ENCODE assay signal across 10 mouse cellular contexts in the genomic region with DNA sequence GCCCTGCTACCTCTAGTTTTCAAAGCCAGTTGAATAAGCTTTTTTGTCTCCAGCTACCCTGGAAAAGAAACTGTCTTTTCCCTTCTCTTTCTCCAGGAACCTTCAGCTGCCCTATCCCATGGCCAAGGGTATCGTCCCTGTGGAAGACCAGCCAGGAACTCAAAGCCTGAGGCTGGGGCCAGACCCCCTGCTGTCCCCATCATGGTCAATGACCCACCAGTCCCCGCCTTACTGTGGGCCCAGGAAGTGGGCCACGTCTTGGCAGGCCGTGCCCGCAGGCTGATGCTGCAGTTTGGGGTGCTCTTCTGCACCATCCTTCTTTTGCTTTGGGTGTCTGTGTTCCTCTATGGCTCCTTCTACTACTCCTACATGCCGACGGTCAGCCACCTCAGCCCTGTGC. TPM values are rescaled to one million over a fixed set of nuclear protein-coding genes. Genes with fewer than 3 reads are reported as not detected.
DNase-seq lines count a peak whose midpoint lies in the region; ATAC-seq and TF ChIP-seq lines count a peak whose summit lies in the region.
"Had no signal": no experiment of that assay in that cellular context is flagged by ENCODE, and none has a peak within 500 bp of the region (broad histone marks: within the 10 kb centered on the region; RNA-seq: fewer than 3 reads in every experiment).

No protein-coding gene starts in this region.

- DNase-seq in heart, postnatal 36 days: no peak
- no peak for DNase-seq in MEL (ENCODE audit: low read depth, low spot score)
- no peak for DNase-seq in urinary bladder, postnatal 4 days (ENCODE audit: low spot score in 2 of 2)
- DNase-seq in frontal cortex, postnatal 25 days (ENCODE audit: low spot score in 2 of 2): no peak
- DNase-seq in urinary bladder, postnatal 25 days (ENCODE audit: low spot score): no peak

- peak overlapping the region; percentile 64 for H3K9ac ChIP-seq in heart, embryonic 11.5 days (ENCODE audit: low read depth, low read length)
- peak overlapping the region; percentile 83 for H3K9ac ChIP-seq in MEL (ENCODE audit: control insufficient read depth, low read depth, low read length, poor library complexity, severe bottlenecking)
- H3K9ac ChIP-seq in forebrain, embryonic 16.5 days (replicated peaks; ENCODE audit: low read depth, low read length): peak overlapping the region; percentile 76
- H3K9ac ChIP-seq in liver, embryonic 16.5 days (ENCODE audit: low read depth, low read length): no peak overlapping the region; the same call in 1 of the 2 replicates

- peaks cover 2% of the 10 kb centered on the region for H3K36me3 ChIP-seq in heart, embryonic 11.5 days (ENCODE audit: control insufficient read depth, insufficient read depth, low read length)
- H3K36me3 ChIP-seq in MEL (ENCODE audit: control insufficient read depth in 1 of 2, insufficient read depth in 2 of 2, low read length in 2 of 2): peaks cover 2 to 14% of the 10 kb centered on the region in 2 experiments
- H3K36me3 ChIP-seq in forebrain, embryonic 16.5 days (ENCODE audit: control insufficient read depth, insufficient read depth): 0 out of 2 replicates have a peak, but pooled peaks cover 3% of the 10 kb centered on the region
- peaks cover 3% of the 10 kb centered on the region; the same call in 1 of the 2 replicates for H3K36me3 ChIP-seq in liver, embryonic 16.5 days (ENCODE audit: control insufficient read depth, insufficient read depth)

- TF ChIP-seq CTCF in MEL (IDR thresholded peaks at IDR 0.05 in 2 of 3, conservative IDR thresholded peaks at IDR 0.05 in 1 of 3; ENCODE audit: control insufficient read depth in 1 of 3, insufficient read depth in 1 of 3, low read depth in 2 of 3, low read length in 3 of 3, poor library complexity in 1 of 3, severe bottlenecking in 1 of 3): no peak

- H3K79me2 ChIP-seq in MEL (ENCODE audit: control insufficient read depth, insufficient read depth, low read length, poor library complexity): no peaks in the 10 kb centered on the region; the same call in 1 of the 2 replicates

- 87% methylated on average over 7 of the region's 7 CpGs for WGBS in heart, embryonic 11.5 days (ENCODE audit: insufficient replicate concordance)
- 89% methylated on average over 7 of the region's 7 CpGs for WGBS in forebrain, embryonic 16.5 days
- 82% methylated on average over 7 of the region's 7 CpGs for whole genome bisulfite sequencing in liver, embryonic 16.5 days (ENCODE audit: insufficient replicate concordance)

- no peaks in the 10 kb centered on the region for H3K27me3 ChIP-seq in heart, embryonic 11.5 days (ENCODE audit: control insufficient read depth, insufficient read depth, low read length)
- H3K27me3 ChIP-seq in MEL (ENCODE audit: control insufficient read depth in 1 of 2, insufficient read depth in 2 of 2, low read length in 2 of 2): no peaks in the 10 kb centered on the region
- no peaks in the 10 kb centered on the region for H3K27me3 ChIP-seq in forebrain, embryonic 16.5 days (replicated peaks; ENCODE audit: control insufficient read depth, insufficient read depth, low read length)
- no peaks in the 10 kb centered on the region for H3K27me3 ChIP-seq in liver, embryonic 16.5 days (ENCODE audit: control insufficient read depth, insufficient read depth, low read depth, low read length)

- H3K4me1 ChIP-seq in heart, embryonic 11.5 days (ENCODE audit: control insufficient read depth, insufficient read depth, low read length): peaks cover 27% of the 10 kb centered on the region
- peaks cover 3 to 17% of the 10 kb centered on the region in 2 experiments for H3K4me1 ChIP-seq in MEL (ENCODE audit: control insufficient read depth in 1 of 2, insufficient read depth in 2 of 2, low read length in 2 of 2)
- peaks cover 24% of the 10 kb centered on the region for H3K4me1 ChIP-seq in forebrain, embryonic 16.5 days (replicated peaks; ENCODE audit: control insufficient read depth, insufficient read depth, low read length)
- peaks cover 29% of the 10 kb centered on the region for H3K4me1 ChIP-seq in liver, embryonic 16.5 days (ENCODE audit: control insufficient read depth, low read depth, low read length)

- no peak overlapping the region for H3K27ac ChIP-seq in heart, embryonic 11.5 days (ENCODE audit: low read depth, low read length)
- no peak overlapping the region for H3K27ac ChIP-seq in MEL (ENCODE audit: control insufficient read depth, low read depth, low read length)
- no peak overlapping the region for H3K27ac ChIP-seq in forebrain, embryonic 16.5 days (ENCODE audit: low read length)
- H3K27ac ChIP-seq in liver, embryonic 16.5 days (ENCODE audit: low read length): no peak overlapping the region

- TF ChIP-seq POLR2A in MEL (IDR thresholded peaks at IDR 0.05; ENCODE audit: control insufficient read depth in 1 of 2, insufficient read depth in 1 of 2, low read depth in 1 of 2, low read length in 2 of 2, poor library complexity in 1 of 2): no peak

- intact Hi-C loops in heart, postnatal 36 days (cut with DNase I): no loop called here

- no peaks in the 10 kb centered on the region for H3K9me3 ChIP-seq in heart, embryonic 11.5 days (replicated peaks; ENCODE audit: control insufficient read depth, low read length)
- no peaks in the 10 kb centered on the region for H3K9me3 ChIP-seq in MEL (replicated peaks; ENCODE audit: insufficient read depth, low read length)
- H3K9me3 ChIP-seq in forebrain, embryonic 16.5 days (ENCODE audit: control insufficient read depth, low read length): no peaks in the 10 kb centered on the region
- H3K9me3 ChIP-seq in liver, embryonic 16.5 days (replicated peaks; ENCODE audit: control insufficient read depth, low read length): no peaks in the 10 kb centered on the region

- peak overlapping the region; percentile 45 for H3K4me3 ChIP-seq in heart, embryonic 11.5 days (ENCODE audit: low read depth, low read length)
- H3K4me3 ChIP-seq in MEL (ENCODE audit: control insufficient read depth in 1 of 2, insufficient read depth in 1 of 2, low read depth in 2 of 2, low read length in 2 of 2): peak overlapping the region; percentile 77 to 96
- peak overlapping the region; percentile 74 for H3K4me3 ChIP-seq in forebrain, embryonic 16.5 days (replicated peaks; ENCODE audit: low read length)
- H3K4me3 ChIP-seq in liver, embryonic 16.5 days (ENCODE audit: low read depth, low read length): peak overlapping the region; percentile 67

- TF ChIP-seq EP300 in MEL (IDR thresholded peaks at IDR 0.05; ENCODE audit: low read depth in 1 of 2, low read length in 2 of 2): no peak

- H3K4me2 ChIP-seq in heart, embryonic 11.5 days: peak overlapping the region; percentile 66
- H3K4me2 ChIP-seq in forebrain, embryonic 16.5 days (ENCODE audit: low read length): peak overlapping the region; percentile 91
- peak overlapping the region; percentile 75 for H3K4me2 ChIP-seq in liver, embryonic 16.5 days (ENCODE audit: low read depth, low read length)

- ATAC-seq in heart, embryonic 11.5 days (replicated peaks; ENCODE audit: insufficient number of reproducible peaks, low FRiP score, low TSS enrichment): no peak
- ATAC-seq in forebrain, embryonic 16.5 days: no peak
- no peak for ATAC-seq in liver, embryonic 16.5 days (ENCODE audit: low read depth)

- TF ChIP-seq RAD21 in MEL (IDR thresholded peaks at IDR 0.05; ENCODE audit: low read depth, low read length): no peak

TF ChIP-seq in MEL, 35 proteins besides CTCF, POLR2A, EP300 and RAD21 (continues in another document):
- no peak for TF ChIP-seq POLR2AphosphoS5 (IDR thresholded peaks at IDR 0.05; ENCODE audit: borderline replicate concordance, low read depth, low read length)

RNA-seq across cellular contexts. Expression of gene Gng3, which starts 2.0 kb away (rescaled TPM):
- polyA plus RNA-seq in heart, embryonic 11.5 days (2014; fragmentation: Nextera tagmentation; extraction: Ambion mirVana): 3.5 and 4.2 TPM in 2 replicates
- not detected for total RNA-seq in heart, postnatal 36 days (2021)
- 0.15 and 0.29 TPM in 2 replicates for total RNA-seq in MEL (2012; rRNA removed)
- 1 to 10 TPM in 1 of 2 experiments, not detected in 1; 2.5 TPM for polyA plus RNA-seq in MEL (2012; ENCODE audit: insufficient read depth in 1 of 2, insufficient read length in 2 of 2, low read depth in 1 of 2, low replicate concordance in 2 of 2, missing spikeins in 1 of 2)
- polyA plus RNA-seq in forebrain, embryonic 16.5 days (2015; fragmentation: Nextera tagmentation; extraction: Ambion mirVana): 258 and 306 TPM in 2 replicates
- polyA plus RNA-seq in liver, embryonic 16.5 days (2015; fragmentation: Nextera tagmentation; extraction: Ambion mirVana): 0.22 and 0.51 TPM in 2 replicates

RNA-seq across cellular contexts. Expression of gene Bscl2, which starts 3.7 kb away (rescaled TPM):
- polyA plus RNA-seq in heart, embryonic 11.5 days (2014; fragmentation: Nextera tagmentation; extraction: Ambion mirVana): 37.9 and 41.7 TPM in 2 replicates
- 10 to 100 TPM; 22.0 to 25.2 TPM for total RNA-seq in heart, postnatal 36 days (2021)
- 26.0 and 29.5 TPM in 2 replicates for total RNA-seq in MEL (2012; rRNA removed)
- polyA plus RNA-seq in MEL (2012; ENCODE audit: insufficient read depth in 1 of 2, insufficient read length in 2 of 2, low read depth in 1 of 2, low replicate concordance in 2 of 2, missing spikeins in 1 of 2): 10 to 100 TPM in 1 of 2 experiments, not detected in 1; 51.3 TPM
- polyA plus RNA-seq in forebrain, embryonic 16.5 days (2015; fragmentation: Nextera tagmentation; extraction: Ambion mirVana): 88.3 and 98.7 TPM in 2 replicates
- polyA plus RNA-seq in liver, embryonic 16.5 days (2015; fragmentation: Nextera tagmentation; extraction: Ambion mirVana): 27.1 and 29.3 TPM in 2 replicates

RNA-seq across cellular contexts. Expression of gene Lrrn4cl, which starts 9.6 kb away (rescaled TPM):
- polyA plus RNA-seq in heart, embryonic 11.5 days (2014; fragmentation: Nextera tagmentation; extraction: Ambion mirVana): 0.33 and 0.44 TPM in 2 replicates
- 1 to 10 TPM; 4.0 to 4.9 TPM for total RNA-seq in heart, postnatal 36 days (2021)
- 0.15 and 0.26 TPM in 2 replicates for total RNA-seq in MEL (2012; rRNA removed)
- under 1 TPM in 1 of 2 experiments, not detected in 1; 0.54 TPM for polyA plus RNA-seq in MEL (2012; ENCODE audit: insufficient read depth in 1 of 2, insufficient read length in 2 of 2, low read depth in 1 of 2, low replicate concordance in 2 of 2, missing spikeins in 1 of 2)
- polyA plus RNA-seq in forebrain, embryonic 16.5 days (2015; fragmentation: Nextera tagmentation; extraction: Ambion mirVana): 0.45 and 0.57 TPM in 2 replicates
- 0.06 and 0.35 TPM in 2 replicates for polyA plus RNA-seq in liver, embryonic 16.5 days (2015; fragmentation: Nextera tagmentation; extraction: Ambion mirVana)

RNA-seq across cellular contexts. Expression of gene AC129217.1, which starts 11.4 kb away (rescaled TPM):
- not detected in 2 replicates for polyA plus RNA-seq in heart, embryonic 11.5 days (2014; fragmentation: Nextera tagmentation; extraction: Ambion mirVana)
- total RNA-seq in heart, postnatal 36 days (2021): not detected
- total RNA-seq in MEL (2012; rRNA removed): 0.23 TPM in 1 of 2 replicates, not detected in the other
- polyA plus RNA-seq in MEL (2012; ENCODE audit: insufficient read depth in 1 of 2, insufficient read length in 2 of 2, low read depth in 1 of 2, low replicate concordance in 2 of 2, missing spikeins in 1 of 2): 10 to 100 TPM in 1 of 2 experiments, not detected in 1; 53.4 TPM
- polyA plus RNA-seq in forebrain, embryonic 16.5 days (2015; fragmentation: Nextera tagmentation; extraction: Ambion mirVana): not detected in 2 replicates
- polyA plus RNA-seq in liver, embryonic 16.5 days (2015; fragmentation: Nextera tagmentation; extraction: Ambion mirVana): not detected in 2 replicates
- polyA plus RNA-seq: limb, embryonic 11.5 days; thymus, postnatal 0 days had no signal

RNA-seq across cellular contexts. Expression of gene Hnrnpul2, which starts 21.2 kb away (rescaled TPM):
- 4.6 and 6.1 TPM in 2 replicates for polyA plus RNA-seq in heart, embryonic 11.5 days (2014; fragmentation: Nextera tagmentation; extraction: Ambion mirVana)
- total RNA-seq in heart, postnatal 36 days (2021): 10 to 100 TPM; 44.6 to 49.8 TPM
- total RNA-seq in MEL (2012; rRNA removed): 39.4 and 44.6 TPM in 2 replicates
- 100 to 1,000 TPM; 106 to 174 TPM for polyA plus RNA-seq in MEL (2012; ENCODE audit: insufficient read depth in 1 of 2, insufficient read length in 2 of 2, low read depth in 1 of 2, low replicate concordance in 2 of 2, missing spikeins in 1 of 2)
- polyA plus RNA-seq in forebrain, embryonic 16.5 days (2015; fragmentation: Nextera tagmentation; extraction: Ambion mirVana): 5.1 and 5.5 TPM in 2 replicates
- 1.8 and 2.1 TPM in 2 replicates for polyA plus RNA-seq in liver, embryonic 16.5 days (2015; fragmentation: Nextera tagmentation; extraction: Ambion mirVana)

Comparison
In these comparisons a context has a peak if more than half of its experiments do, and no peak if none do; other contexts are left out.
1. RNA of gene Gng3, which starts 2.0 kb away (polyA plus RNA-seq): 258 to 306 TPM in forebrain, embryonic 16.5 days; 3.5 to 4.2 TPM in heart, embryonic 11.5 days, 2.5 TPM in MEL and 0.22 to 0.51 TPM in liver, embryonic 16.5 days; every median in the first group is over 10 times any median in the second.
2. Peak in every context shown above with its lines, with median percentiles within 50 percentile points of each other: H3K4me2 ChIP-seq and H3K4me3 ChIP-seq.